Mouse (Mus musculus): ENCODE data around the gene Hcfc1r1. TPM values are rescaled to one million over a fixed set of nuclear protein-coding genes. Genes with fewer than 3 reads are reported as not detected.

Gene Hcfc1r1
- polyA plus RNA-seq, 1 experiment from 2014 or later = 66.9 TPM

- Histone ChIP-seq H3K9me3 (no peaks in the 10 kb centered on the region), H3K4me1 (peaks cover 21% of the 10 kb centered on the region), H3K4me3 (peak overlapping the region; percentile 64), H3K4me2 (replicated peaks) (peak overlapping the region; percentile 100), H3K36me3 (no peaks in the 10 kb centered on the region), H3K27me3 (peaks cover 55% of the 10 kb centered on the region), H3K27ac (no peak overlapping the region), H3K9ac (peak overlapping the region; percentile 69)
- WGBS = under 1% methylated on average over 62 of the region's 101 CpGs
- ATAC-seq (ENCODE audit: low FRiP score, low read depth) = peak; percentile 22
Observed at GRCm38 (mm10) chr17:23699131-23700077, 26.0 kb downstream of the Hcfc1r1 start.

DNA sequence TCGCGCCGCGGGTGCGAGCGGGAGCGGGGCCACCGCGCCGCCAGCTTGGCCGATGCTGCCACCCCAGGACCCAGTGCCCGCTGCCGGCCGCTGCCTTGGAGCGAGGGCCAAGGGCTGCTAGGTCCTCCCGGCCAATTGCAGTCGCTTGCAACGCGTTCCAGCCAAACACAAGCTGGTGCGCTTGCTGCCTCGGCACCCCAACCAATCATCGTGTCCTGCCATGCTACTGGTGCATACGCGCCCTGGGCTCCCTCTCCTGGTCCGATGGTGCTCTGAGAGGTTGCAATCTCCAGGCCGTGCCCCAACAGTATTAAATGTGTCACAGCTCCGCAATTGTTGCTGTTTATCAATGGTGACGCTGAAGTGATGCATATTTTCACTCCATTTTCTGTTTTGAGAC, 26.7 kb downstream of the Hcfc1r1 start:
- under 1% methylated on average over 27 of the region's 28 CpGs for WGBS
- peak overlapping the region; percentile 69; the same call in 1 of the 2 replicates for H3K9ac ChIP-seq
- no peaks in the 10 kb centered on the region for H3K9me3 ChIP-seq
- H3K36me3 ChIP-seq = no peaks in the 10 kb centered on the region
- ATAC-seq (ENCODE audit: low FRiP score, low read depth) = peak; percentile 88
- H3K4me3 ChIP-seq = peak overlapping the region; percentile 64
- H3K27me3 ChIP-seq = peaks cover 55% of the 10 kb centered on the region
- no peak overlapping the region for H3K27ac ChIP-seq
- peaks cover 21% of the 10 kb centered on the region for H3K4me1 ChIP-seq
- peak overlapping the region; percentile 100 for H3K4me2 ChIP-seq (replicated peaks)

- Histone ChIP-seq H3K27me3 (peaks cover 50% of the 10 kb centered on the region), H3K4me1 (peaks cover 7% of the 10 kb centered on the region), H3K9ac (no peak overlapping the region), H3K9me3 (no peaks in the 10 kb centered on the region), H3K4me2 (replicated peaks) (no peak overlapping the region), H3K27ac (no peak overlapping the region), H3K4me3 (no peak overlapping the region), H3K36me3 (no peaks in the 10 kb centered on the region)
- 82% methylated on average over 9 of the region's 9 CpGs for WGBS
- ATAC-seq (ENCODE audit: low FRiP score, low read depth) = no peak
Observed at GRCm38 (mm10) chr17:23703301-23703700, 29.9 kb downstream of the Hcfc1r1 start.

DNA sequence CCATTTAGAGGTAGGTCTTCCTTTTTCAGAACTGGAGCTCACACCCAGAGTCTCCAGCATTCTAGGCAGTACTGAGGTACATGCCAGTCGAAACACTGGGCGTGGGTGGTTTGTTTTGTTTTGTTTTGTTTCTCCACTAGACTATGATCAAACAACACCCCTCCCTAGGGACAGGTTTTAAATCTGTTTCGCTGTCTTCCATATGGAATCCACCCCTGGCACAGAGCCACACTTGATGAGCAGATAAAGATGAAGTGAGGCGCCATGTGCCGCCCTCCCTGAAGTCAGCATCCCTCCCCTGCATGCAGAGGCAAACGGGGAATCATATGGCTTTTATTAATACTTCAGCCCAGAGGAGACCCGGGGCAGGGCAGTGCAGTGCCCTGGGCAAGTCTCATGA, 31.3 kb downstream of the Hcfc1r1 start:
- WGBS = 38% methylated on average over 7 of the region's 7 CpGs
- Histone ChIP-seq H3K9ac (no peak overlapping the region), H3K4me2 (replicated peaks) (no peak overlapping the region), H3K9me3 (no peaks in the 10 kb centered on the region), H3K27me3 (peaks cover 37% of the 10 kb centered on the region), H3K4me3 (no peak overlapping the region), H3K4me1 (0 out of 2 replicates have a peak, but pooled peaks cover under 1% of the 10 kb centered on the region), H3K36me3 (no peaks in the 10 kb centered on the region), H3K27ac (no peak overlapping the region)
- ATAC-seq (ENCODE audit: low FRiP score, low read depth) = no peak

DNA sequence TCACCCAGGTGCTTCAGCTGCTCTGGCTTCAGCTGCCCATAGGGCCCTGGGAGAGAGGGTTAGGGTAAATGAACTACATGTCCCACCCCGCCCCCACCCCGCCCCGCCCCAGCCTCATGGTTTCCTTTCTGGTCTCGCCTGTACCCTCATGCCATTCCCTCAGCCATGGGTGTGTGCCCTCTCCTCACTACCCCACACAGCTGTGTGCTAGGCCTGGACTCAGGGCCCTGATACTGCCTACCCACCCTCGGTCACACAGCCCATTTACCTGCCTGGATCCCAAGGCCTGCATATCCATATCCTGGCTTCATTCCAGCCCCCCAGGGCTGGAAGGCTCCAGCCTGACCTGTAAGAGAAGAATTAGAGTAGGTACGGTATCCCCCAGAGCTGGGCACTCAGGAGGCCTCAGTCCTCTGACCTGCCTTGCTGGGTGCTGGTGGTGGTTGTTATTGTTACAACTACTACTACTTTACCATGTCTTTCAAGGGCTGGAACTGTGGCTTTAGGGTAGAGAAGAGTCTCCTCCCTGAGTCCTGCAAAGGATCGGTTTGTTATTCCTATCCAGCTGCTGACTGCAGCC, 32.2 kb downstream of the Hcfc1r1 start:
- Histone ChIP-seq H3K9me3 (no peaks in the 10 kb centered on the region), H3K4me2 (replicated peaks) (no peak overlapping the region), H3K4me3 (no peak overlapping the region), H3K9ac (no peak overlapping the region), H3K27ac (no peak overlapping the region), H3K36me3 (no peaks in the 10 kb centered on the region), H3K27me3 (peaks cover 31% of the 10 kb centered on the region), H3K4me1 (no peaks in the 10 kb centered on the region)
- no peak for ATAC-seq (ENCODE audit: low FRiP score, low read depth)
- 70% methylated on average over 7 of the region's 7 CpGs for WGBS

GRCm38 (mm10) chr17:23706212-23706611, 32.8 kb downstream of the Hcfc1r1 start:
- no peak overlapping the region for H3K4me2 ChIP-seq (replicated peaks)
- H3K27me3 ChIP-seq = peaks cover 25% of the 10 kb centered on the region
- no peak overlapping the region for H3K4me3 ChIP-seq
- no peaks in the 10 kb centered on the region for H3K36me3 ChIP-seq
- H3K4me1 ChIP-seq = no peaks in the 10 kb centered on the region
- ATAC-seq (ENCODE audit: low FRiP score, low read depth) = 0 out of 2 replicates have a peak, but pooled peaks have one; percentile 62
- no peak overlapping the region for H3K27ac ChIP-seq
- WGBS = 0% methylated on average over 3 of the region's 3 CpGs
- H3K9me3 ChIP-seq = no peaks in the 10 kb centered on the region
- H3K9ac ChIP-seq = no peak overlapping the region

- ATAC-seq (ENCODE audit: low FRiP score, low read depth) = no peak
- Histone ChIP-seq H3K9me3 (no peaks in the 10 kb centered on the region), H3K36me3 (no peaks in the 10 kb centered on the region), H3K4me2 (replicated peaks) (no peak overlapping the region), H3K4me1 (no peaks in the 10 kb centered on the region), H3K27ac (no peak overlapping the region), H3K9ac (no peak overlapping the region), H3K27me3 (0 out of 2 replicates have a peak, but pooled peaks cover 3% of the 10 kb centered on the region), H3K4me3 (no peak overlapping the region)
- WGBS = 57% methylated on average over 2 of the region's 2 CpGs
Observed at GRCm38 (mm10) chr17:23717003-23717402, 43.6 kb downstream of the Hcfc1r1 start.

- H3K4me1 ChIP-seq = no peaks in the 10 kb centered on the region
- no peak overlapping the region for H3K4me2 ChIP-seq (replicated peaks)
- ATAC-seq (ENCODE audit: low FRiP score, low read depth) = no peak
- no peaks in the 10 kb centered on the region for H3K9me3 ChIP-seq
- H3K36me3 ChIP-seq = no peaks in the 10 kb centered on the region
- H3K27me3 ChIP-seq = 0 out of 2 replicates have a peak, but pooled peaks cover 3% of the 10 kb centered on the region
- no peak overlapping the region for H3K4me3 ChIP-seq
- WGBS = 35% methylated on average over 1 of the region's 1 CpGs
- no peak overlapping the region for H3K27ac ChIP-seq
- H3K9ac ChIP-seq = no peak overlapping the region
Observed at GRCm38 (mm10) chr17:23719455-23719854, 46.1 kb downstream of the Hcfc1r1 start.

GRCm38 (mm10) chr17:23721886-23722285, 48.5 kb downstream of the Hcfc1r1 start:
- Histone ChIP-seq H3K36me3 (no peaks in the 10 kb centered on the region), H3K4me2 (replicated peaks) (no peak overlapping the region), H3K9me3 (no peaks in the 10 kb centered on the region), H3K27ac (no peak overlapping the region), H3K9ac (no peak overlapping the region; the same call in 1 of the 2 replicates), H3K4me3 (no peak overlapping the region), H3K4me1 (peaks cover 8% of the 10 kb centered on the region), H3K27me3 (0 out of 2 replicates have a peak, but pooled peaks cover 3% of the 10 kb centered on the region)
- no peak for ATAC-seq (ENCODE audit: low FRiP score, low read depth)
- WGBS = 83% methylated on average over 2 of the region's 2 CpGs

- ATAC-seq (ENCODE audit: low FRiP score, low read depth) = no peak
- Histone ChIP-seq H3K9ac (no peak within 1 kb of the TSS; the same call in 1 of the 2 replicates), H3K36me3 (no peaks in the 10 kb centered on the region), H3K9me3 (no peaks in the 10 kb centered on the region), H3K4me1 (peaks cover 15% of the 10 kb centered on the region), H3K27ac (no peak within 1 kb of the TSS), H3K4me3 (no peak within 1 kb of the TSS), H3K27me3 (0 out of 2 replicates have a peak, but pooled peaks cover 3% of the 10 kb centered on the region), H3K4me2 (replicated peaks) (no peak within 1 kb of the TSS)
- 64% methylated on average over 7 of the region's 7 CpGs for WGBS
Observed at GRCm38 (mm10) chr17:23722376-23723125, 49.2 kb downstream of the Hcfc1r1 start, which contains the start of gene 1520401A03Rik. TSS of gene 1520401A03Rik (minus strand) at chr17:23722783.
